Mouse (Mus musculus) cerebellum, postnatal 10 days (tissue): ENCODE data around the gene Ttl.

ENCODE experiments used
- DNase-seq, 2 experiments: peaks; one replicate each; pipeline ENCODE4 v3.0.0; 2021; ENCODE audit warnings: mixed read lengths in 2 of 2

Ttl gene

DNA sequence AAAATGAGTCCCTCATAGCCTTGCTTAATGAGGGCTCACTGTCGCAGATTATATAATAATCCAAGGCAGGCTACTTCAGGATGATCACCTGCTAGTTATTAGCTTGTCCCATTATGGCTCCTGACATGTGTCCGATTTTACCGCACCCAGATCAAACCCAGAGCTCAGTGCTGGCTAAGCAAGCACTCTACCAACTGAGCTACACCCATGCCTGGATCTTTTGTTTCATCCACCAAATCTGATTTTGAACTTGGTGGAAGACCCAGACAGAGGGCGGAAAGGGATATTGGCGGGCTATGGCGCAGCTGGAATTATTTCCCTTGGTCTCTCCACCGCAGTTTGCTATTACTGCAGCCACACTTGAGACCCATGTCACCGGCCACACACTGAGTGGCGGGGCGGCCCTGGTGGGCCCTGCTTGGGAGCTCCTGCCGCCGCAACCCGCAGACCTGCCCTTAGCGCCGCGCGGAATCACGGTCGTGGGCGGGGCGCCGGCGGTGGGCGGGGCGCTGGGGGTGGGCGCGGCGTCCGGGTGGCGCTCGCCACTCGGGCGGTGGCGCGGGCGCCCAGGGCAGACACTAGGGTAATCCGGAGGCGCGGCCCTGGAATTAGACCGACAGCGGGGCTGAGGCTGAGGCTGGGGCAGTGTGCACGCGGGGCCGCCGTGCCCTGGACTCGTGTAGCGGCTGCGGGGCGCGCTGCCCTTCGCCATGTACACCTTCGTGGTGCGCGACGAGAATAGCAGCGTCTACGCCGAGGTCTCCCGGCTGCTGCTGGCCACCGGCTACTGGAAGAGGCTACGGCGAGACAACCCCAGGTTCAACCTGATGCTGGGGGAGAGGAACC lies at the start of gene Ttl:
Gene Ttl, plus strand, starts transcription at position 506 of the 846 bp plus-strand sequence.
- peak; percentile 90 to 92 for DNase-seq

DNA sequence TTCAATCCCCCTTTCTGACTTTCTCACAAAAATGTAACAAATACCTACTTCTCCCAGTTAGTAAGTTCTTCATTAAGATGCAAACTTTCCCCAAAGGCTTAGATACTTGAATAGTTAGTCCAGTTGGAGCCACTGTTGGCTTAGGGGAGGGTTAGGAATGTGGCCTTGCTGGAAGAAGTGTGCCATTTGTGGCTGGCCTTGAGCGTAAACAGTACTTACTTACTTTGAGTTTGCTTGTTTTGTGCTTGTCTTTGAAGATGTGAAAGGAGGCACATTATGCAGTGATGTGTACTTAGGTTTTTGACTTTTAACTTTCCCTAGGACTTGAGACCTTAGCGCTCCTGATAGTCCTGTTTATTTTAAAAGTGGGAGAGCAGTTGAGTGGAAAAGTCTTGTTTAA lies 45.6 kb upstream of the Ttl start:
- DNase-seq, result no peak

DNA sequence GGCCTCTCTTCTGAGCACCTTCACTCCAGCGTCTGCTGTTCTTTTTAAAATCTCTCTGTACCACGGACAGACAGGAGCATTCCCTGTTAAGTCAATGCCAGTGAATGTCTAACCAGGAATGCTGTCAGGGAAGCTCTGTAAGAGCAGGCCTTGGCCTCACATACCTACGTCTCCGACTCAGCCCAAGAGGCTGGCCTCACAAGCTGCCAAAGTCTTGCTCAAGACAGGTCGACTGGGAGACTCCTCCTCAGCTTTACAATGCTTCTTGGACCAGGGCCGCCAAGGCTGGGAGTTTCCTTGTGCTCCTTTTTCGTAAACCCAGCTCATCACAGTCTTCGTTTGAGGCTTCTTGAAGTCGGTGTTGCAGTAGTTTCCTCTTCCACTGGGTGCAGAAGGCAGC lies 40.9 kb upstream of the Ttl start:
- DNase-seq, result no peak

GRCm38 (mm10) chr2:129035381-129035780 lies 30.4 kb upstream of the Ttl start:
- no peak for DNase-seq

GRCm38 (mm10) chr2:129038426-129038936 lies 27.3 kb upstream of the Ttl start:
- peak; percentile 46 to 56 for DNase-seq

DNA sequence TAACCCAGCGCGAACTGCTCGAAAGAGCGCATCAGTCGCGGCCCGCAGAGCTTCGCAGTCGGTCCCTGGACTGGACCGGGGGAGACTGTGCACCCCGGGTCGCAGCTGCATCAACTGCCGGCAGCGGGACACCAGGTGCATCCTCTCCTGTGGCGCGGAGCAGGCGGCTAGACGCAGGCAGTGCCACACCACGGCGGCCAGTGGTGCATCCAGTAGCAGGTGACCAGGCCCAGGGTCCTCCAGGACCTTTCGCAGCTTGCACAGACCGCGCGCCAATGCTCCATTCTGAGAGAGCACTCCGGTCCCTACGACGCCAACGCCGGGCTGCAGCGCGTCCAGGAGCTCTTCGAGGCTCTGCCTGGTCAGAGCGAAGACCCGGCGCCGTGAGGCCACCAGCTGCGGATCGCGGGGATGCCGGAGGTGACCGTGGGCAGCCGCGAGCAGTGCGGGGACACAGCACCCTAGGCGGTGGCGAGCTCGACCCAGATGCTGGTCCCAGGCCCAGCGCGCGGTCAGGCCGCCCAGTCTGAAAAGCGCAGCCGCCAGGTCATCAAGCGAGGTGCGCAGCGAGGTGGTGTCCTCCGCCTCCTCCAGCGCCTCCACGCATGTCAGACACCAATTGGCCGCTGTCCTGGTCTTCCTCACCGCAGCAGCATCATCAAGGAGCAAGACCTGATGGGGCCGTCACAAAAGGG lies 26.7 kb upstream of the Ttl start:
- peak; percentile 68 to 71 for DNase-seq

DNA sequence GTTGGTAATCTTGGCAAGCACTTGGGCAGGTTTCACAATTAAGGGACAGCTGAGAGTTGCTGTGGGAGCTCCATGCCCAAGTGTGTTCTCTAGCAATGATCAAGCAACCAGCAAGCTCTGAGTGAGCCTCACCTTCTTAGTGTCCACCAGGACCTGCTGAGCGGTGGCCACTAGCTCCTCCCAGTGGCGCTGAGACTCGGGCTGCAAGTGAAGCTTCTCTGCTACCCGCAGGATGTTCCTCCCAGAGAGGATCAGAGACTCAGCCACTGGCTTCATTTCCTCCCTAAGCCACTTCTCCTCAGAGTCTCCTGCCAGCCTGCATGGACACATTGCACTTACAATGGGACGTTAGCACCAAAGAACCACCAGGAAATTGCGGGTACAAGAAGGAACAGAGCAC lies 25.2 kb upstream of the Ttl start:
- no peak for DNase-seq

GRCm38 (mm10) chr2:129046172-129046845 lies 19.4 kb upstream of the Ttl start:
- peak in 1 of 2 experiments; percentile 25 for DNase-seq

DNA sequence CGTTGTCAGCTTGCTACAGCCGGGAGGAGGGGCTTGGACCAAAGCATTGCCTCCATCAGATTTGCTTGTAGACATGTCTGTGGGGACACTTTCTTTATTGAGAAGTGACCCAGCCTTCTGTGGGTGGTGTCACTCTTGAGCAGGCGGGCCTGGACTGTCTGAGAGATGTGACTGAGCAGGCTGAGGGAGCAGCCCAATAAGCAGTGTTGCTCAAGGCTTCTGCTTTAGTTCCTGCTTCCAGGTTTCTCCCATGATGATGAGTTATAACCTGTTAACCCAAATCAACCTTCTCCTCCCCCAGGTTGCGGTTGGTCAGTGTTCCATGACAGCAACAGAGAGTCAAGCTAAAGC lies 18.9 kb upstream of the Ttl start:
- DNase-seq, result no peak

DNA sequence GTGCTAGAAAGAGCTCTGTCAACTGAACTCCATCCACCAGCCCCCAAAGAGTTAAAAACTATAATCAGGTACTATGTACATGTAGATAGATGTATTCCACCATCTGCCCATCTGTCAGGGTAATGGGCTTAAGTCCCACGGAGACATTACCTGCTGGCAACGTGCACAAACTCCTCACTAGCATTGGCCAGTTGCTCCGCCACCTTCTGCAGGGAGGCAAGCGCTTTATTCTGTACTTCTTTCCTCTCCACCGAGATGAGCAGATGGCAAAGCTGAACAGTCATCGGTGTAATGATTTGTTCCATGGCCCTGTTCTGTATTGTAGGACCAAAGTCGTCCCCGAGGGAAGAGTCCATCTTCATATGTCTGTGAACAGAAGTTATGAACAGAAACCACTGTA lies 17.9 kb upstream of the Ttl start, which contains the start of gene Vinac1:
Gene Vinac1, minus strand, starts transcription at position 362 of the 400 bp plus-strand sequence.
- peak; percentile 44 to 64 for DNase-seq

DNA sequence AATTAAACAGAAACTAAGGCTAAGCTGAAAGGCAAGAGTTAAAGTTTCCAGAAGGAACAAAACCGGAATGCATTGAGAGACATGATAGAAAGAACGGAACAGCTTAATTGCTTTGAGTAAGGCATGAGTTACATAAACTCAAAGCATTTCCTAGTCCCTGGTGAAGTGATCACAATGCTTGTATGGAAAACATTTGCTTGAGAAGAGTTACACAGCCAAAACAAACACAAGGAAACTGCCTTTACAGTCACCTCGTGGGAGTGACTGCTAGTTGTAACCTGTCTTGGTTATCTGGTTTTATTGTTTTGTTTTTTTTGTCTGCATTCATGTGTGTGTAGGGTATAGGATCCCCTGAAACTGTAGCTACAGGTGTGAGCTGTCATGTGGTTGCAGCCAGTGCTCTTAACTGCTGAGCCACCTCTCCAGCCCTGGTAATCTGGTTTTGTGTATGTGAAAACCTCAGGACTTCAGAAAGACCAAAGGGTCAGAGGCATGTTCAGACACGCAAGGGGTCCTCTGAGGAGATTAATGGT lies 13.2 kb upstream of the Ttl start:
- DNase-seq, result no peak

DNA sequence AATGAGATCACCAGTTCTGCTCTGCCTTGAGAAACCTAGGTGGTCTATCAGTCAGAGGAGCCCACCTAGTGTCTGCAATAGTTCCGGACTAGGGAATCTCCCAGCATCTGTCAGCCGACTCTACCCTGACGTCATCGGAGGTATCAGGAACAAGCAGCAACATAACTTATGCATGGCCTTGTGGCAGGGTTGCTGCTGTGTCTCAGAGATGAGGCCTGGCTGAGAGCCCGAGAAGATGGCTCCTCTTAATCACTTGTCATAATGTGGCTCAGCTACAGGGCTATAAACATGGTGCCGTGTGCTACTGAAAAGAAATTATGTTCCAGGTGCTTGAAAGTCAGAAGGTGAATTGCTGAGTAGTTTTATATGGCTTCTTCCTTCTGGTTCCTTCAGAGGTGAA lies 10.0 kb upstream of the Ttl start:
- no peak for DNase-seq

GRCm38 (mm10) chr2:129056597-129056996 lies 9.1 kb upstream of the Ttl start:
- peak; percentile 45 to 61 for DNase-seq

GRCm38 (mm10) chr2:129057256-129057655 lies 8.5 kb upstream of the Ttl start:
- no peak for DNase-seq

GRCm38 (mm10) chr2:129057920-129058361 lies 7.8 kb upstream of the Ttl start:
- DNase-seq, result no peak

GRCm38 (mm10) chr2:129061456-129062059 lies 4.2 kb upstream of the Ttl start:
- DNase-seq, result no peak

DNA sequence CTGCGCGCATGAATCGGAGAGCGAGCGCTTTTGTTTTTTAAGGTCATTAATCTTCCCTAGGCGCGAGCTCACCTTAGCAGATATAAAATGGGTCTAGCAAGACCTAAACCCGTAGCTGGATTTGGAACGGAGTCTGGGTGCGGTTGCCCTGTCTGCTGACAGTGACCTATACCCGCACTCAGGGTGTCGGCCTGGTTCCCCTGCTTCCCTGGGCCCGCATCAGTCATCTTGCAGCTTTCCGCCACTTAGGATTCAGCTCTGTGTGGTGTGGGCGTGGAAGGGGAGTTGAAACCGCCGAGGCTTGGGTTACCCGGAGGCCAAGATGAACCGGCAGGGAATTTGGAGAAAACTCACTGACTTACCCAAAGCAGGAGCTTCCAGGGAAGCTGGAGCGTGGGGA lies 584 bp downstream of the Ttl start:
- DNase-seq, result peak; percentile 61 to 68

GRCm38 (mm10) chr2:129070296-129070695 lies 4.6 kb downstream of the Ttl start:
- DNase-seq, result no peak

GRCm38 (mm10) chr2:129078313-129078712 lies 12.6 kb downstream of the Ttl start:
- DNase-seq, result peak; percentile 48 to 49

GRCm38 (mm10) chr2:129079194-129079593 lies 13.5 kb downstream of the Ttl start:
- DNase-seq, result no peak

GRCm38 (mm10) chr2:129081097-129081496 lies 15.4 kb downstream of the Ttl start:
- peak; percentile 36 to 44 for DNase-seq

- DNase-seq, result no peak
These were observed 17.8 kb downstream of the Ttl start for GRCm38 (mm10) chr2:129083514-129083913.

DNA sequence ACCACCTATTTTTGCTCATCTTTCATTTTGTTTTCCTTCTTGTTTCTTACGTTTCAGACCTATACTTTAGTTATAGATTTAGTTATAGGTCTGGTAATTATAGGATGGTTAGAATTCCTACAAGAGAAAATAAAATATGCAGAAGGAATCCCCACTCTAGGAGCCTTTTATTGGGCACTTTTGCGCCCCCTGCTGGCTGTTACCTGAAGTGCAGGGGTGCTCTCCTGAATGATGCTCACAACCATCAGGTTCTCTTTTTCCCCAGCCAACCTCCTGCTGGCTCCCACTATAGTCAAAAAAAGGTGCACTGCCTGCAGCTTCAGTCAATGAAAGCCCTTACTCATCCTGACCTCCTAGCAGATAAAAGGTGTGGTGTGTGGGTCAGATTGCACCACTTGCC lies 19.2 kb downstream of the Ttl start:
- peak; percentile 54 to 66 for DNase-seq
